Mouse (Mus musculus): ENCODE measurements around the gene 4930415O20Rik. TPM values are rescaled to one million over a fixed set of nuclear protein-coding genes. Genes with fewer than 3 reads are reported as not detected.
A peak's percentile ranks its signal among the peaks of the same experiment; 100 is the strongest.

The 4930415O20Rik gene
- polyA plus RNA-seq, 1 experiment from 2014 or later, result 0.29 TPM

GRCm38 (mm10) chr15:98606051-98606536 is 35.3 kb downstream of the 4930415O20Rik start:
- no peak overlapping the region for H3K4me2 ChIP-seq (ENCODE audit: low read depth, severe bottlenecking)
- H3K27me3 ChIP-seq (ENCODE audit: control insufficient read depth, insufficient read depth, low read length), result no peaks in the 10 kb centered on the region
- no peak overlapping the region for H3K27ac ChIP-seq (replicated peaks; ENCODE audit: low read depth, low read length)
- DNase-seq (ENCODE audit: low spot score) (no peak), ATAC-seq (ENCODE audit: insufficient number of reproducible peaks, low FRiP score, low TSS enrichment, low read depth) (no peak)
- H3K36me3 ChIP-seq (ENCODE audit: control insufficient read depth, insufficient read depth, low read length), result peaks cover 21% of the 10 kb centered on the region
- H3K4me3 ChIP-seq (ENCODE audit: low read depth, low read length), result no peak overlapping the region
- H3K9me3 ChIP-seq (ENCODE audit: control insufficient read depth, low read length), result no peaks in the 10 kb centered on the region
- no peak overlapping the region for H3K9ac ChIP-seq (ENCODE audit: low read length)
- 91% methylated on average over 12 of the region's 12 CpGs for WGBS
- peaks cover 17% of the 10 kb centered on the region for H3K4me1 ChIP-seq (ENCODE audit: control insufficient read depth, insufficient read depth, low read length)

GRCm38 (mm10) chr15:98606739-98607138 is 35.9 kb downstream of the 4930415O20Rik start:
- peaks cover 17% of the 10 kb centered on the region for H3K4me1 ChIP-seq (ENCODE audit: control insufficient read depth, insufficient read depth, low read length)
- H3K9me3 ChIP-seq (ENCODE audit: control insufficient read depth, low read length), result no peaks in the 10 kb centered on the region
- no peak overlapping the region for H3K4me3 ChIP-seq (ENCODE audit: low read depth, low read length)
- no peaks in the 10 kb centered on the region for H3K27me3 ChIP-seq (ENCODE audit: control insufficient read depth, insufficient read depth, low read length)
- no peak overlapping the region for H3K4me2 ChIP-seq (ENCODE audit: low read depth, severe bottlenecking)
- peaks cover 19% of the 10 kb centered on the region for H3K36me3 ChIP-seq (ENCODE audit: control insufficient read depth, insufficient read depth, low read length)
- no peak for ATAC-seq (ENCODE audit: insufficient number of reproducible peaks, low FRiP score, low TSS enrichment, low read depth)
- 59% methylated on average over 9 of the region's 9 CpGs for WGBS
- 0 out of 2 replicates have a peak overlapping the region, but pooled peaks have one; percentile 5 for H3K9ac ChIP-seq (ENCODE audit: low read length)
- H3K27ac ChIP-seq (replicated peaks; ENCODE audit: low read depth, low read length), result no peak overlapping the region
- no peak for DNase-seq (ENCODE audit: low spot score)

GRCm38 (mm10) chr15:98607557-98607956 is 36.8 kb downstream of the 4930415O20Rik start:
- no peak overlapping the region for H3K27ac ChIP-seq (replicated peaks; ENCODE audit: low read depth, low read length)

GRCm38 (mm10) chr15:98608058-98608783 is 37.4 kb downstream of the 4930415O20Rik start:
- Histone ChIP-seq H3K9me3 (ENCODE audit: control insufficient read depth, low read length) (no peaks in the 10 kb centered on the region), H3K27me3 (ENCODE audit: control insufficient read depth, insufficient read depth, low read length) (no peaks in the 10 kb centered on the region), H3K4me3 (ENCODE audit: low read depth, low read length) (peak overlapping the region; percentile 88), H3K4me1 (ENCODE audit: control insufficient read depth, insufficient read depth, low read length) (peaks cover 17% of the 10 kb centered on the region), H3K36me3 (ENCODE audit: control insufficient read depth, insufficient read depth, low read length) (peaks cover 16% of the 10 kb centered on the region), H3K4me2 (ENCODE audit: low read depth, severe bottlenecking) (peak overlapping the region; percentile 96), H3K9ac (ENCODE audit: low read length) (peak overlapping the region; percentile 90), H3K27ac (replicated peaks; ENCODE audit: low read depth, low read length) (peak overlapping the region; percentile 88)
- no peak for ATAC-seq (ENCODE audit: insufficient number of reproducible peaks, low FRiP score, low TSS enrichment, low read depth)
- 23% methylated on average over 9 of the region's 10 CpGs for WGBS
- no peak for DNase-seq (ENCODE audit: low spot score)

More at GRCm38 (mm10) chr15:98607557-98607956, 36.8 kb downstream of the 4930415O20Rik start:
- Histone ChIP-seq H3K9ac (ENCODE audit: low read length) (peak overlapping the region; percentile 90; the same call in 1 of the 2 replicates), H3K4me1 (ENCODE audit: control insufficient read depth, insufficient read depth, low read length) (peaks cover 17% of the 10 kb centered on the region), H3K36me3 (ENCODE audit: control insufficient read depth, insufficient read depth, low read length) (peaks cover 17% of the 10 kb centered on the region), H3K4me3 (ENCODE audit: low read depth, low read length) (peak overlapping the region; percentile 88), H3K27me3 (ENCODE audit: control insufficient read depth, insufficient read depth, low read length) (no peaks in the 10 kb centered on the region), H3K9me3 (ENCODE audit: control insufficient read depth, low read length) (no peaks in the 10 kb centered on the region), H3K4me2 (ENCODE audit: low read depth, severe bottlenecking) (peak overlapping the region; percentile 96)
- WGBS, result 46% methylated on average over 4 of the region's 4 CpGs
- DNase-seq (ENCODE audit: low spot score) (no peak), ATAC-seq (ENCODE audit: insufficient number of reproducible peaks, low FRiP score, low TSS enrichment, low read depth) (no peak)

GRCm38 (mm10) chr15:98608784-98609250 is 38.0 kb downstream of the 4930415O20Rik start:
- Histone ChIP-seq H3K4me2 (ENCODE audit: low read depth, severe bottlenecking) (peak overlapping the region; percentile 96), H3K4me3 (ENCODE audit: low read depth, low read length) (peak overlapping the region; percentile 88), H3K4me1 (ENCODE audit: control insufficient read depth, insufficient read depth, low read length) (peaks cover 17% of the 10 kb centered on the region), H3K9me3 (ENCODE audit: control insufficient read depth, low read length) (no peaks in the 10 kb centered on the region), H3K9ac (ENCODE audit: low read length) (peak overlapping the region; percentile 90), H3K27ac (replicated peaks; ENCODE audit: low read depth, low read length) (peak overlapping the region; percentile 88), H3K27me3 (ENCODE audit: control insufficient read depth, insufficient read depth, low read length) (no peaks in the 10 kb centered on the region), H3K36me3 (ENCODE audit: control insufficient read depth, insufficient read depth, low read length) (peaks cover 10% of the 10 kb centered on the region)
- DNase-seq (ENCODE audit: low spot score) (peak; percentile 58), ATAC-seq (ENCODE audit: insufficient number of reproducible peaks, low FRiP score, low TSS enrichment, low read depth) (peak; percentile 33)
- WGBS, result 0% methylated on average over 7 of the region's 26 CpGs

GRCm38 (mm10) chr15:98609331-98610130 is 38.7 kb downstream of the 4930415O20Rik start, which contains the start of gene Adcy6:
TSS of gene Adcy6 (minus strand) at chr15:98610076.
- WGBS, result under 1% methylated on average over 60 of the region's 75 CpGs
- Histone ChIP-seq H3K4me3 (ENCODE audit: low read depth, low read length) (peak within 1 kb of the TSS; percentile 88), H3K9ac (ENCODE audit: low read length) (peak within 1 kb of the TSS; percentile 90), H3K4me1 (ENCODE audit: control insufficient read depth, insufficient read depth, low read length) (peaks cover 19% of the 10 kb centered on the region), H3K4me2 (ENCODE audit: low read depth, severe bottlenecking) (peak within 1 kb of the TSS; percentile 96), H3K27ac (replicated peaks; ENCODE audit: low read depth, low read length) (peak within 1 kb of the TSS; percentile 88), H3K9me3 (ENCODE audit: control insufficient read depth, low read length) (no peaks in the 10 kb centered on the region), H3K36me3 (ENCODE audit: control insufficient read depth, insufficient read depth, low read length) (peaks cover 4% of the 10 kb centered on the region; the same call in 1 of the 2 replicates), H3K27me3 (ENCODE audit: control insufficient read depth, insufficient read depth, low read length) (no peaks in the 10 kb centered on the region)
- peak; percentile 78 for ATAC-seq (ENCODE audit: insufficient number of reproducible peaks, low FRiP score, low TSS enrichment, low read depth)
- DNase-seq (ENCODE audit: low spot score), result peak; percentile 94

GRCm38 (mm10) chr15:98610131-98610633 is 39.4 kb downstream of the 4930415O20Rik start:
- peaks cover 23% of the 10 kb centered on the region for H3K4me1 ChIP-seq (ENCODE audit: control insufficient read depth, insufficient read depth, low read length)
- peaks cover 4% of the 10 kb centered on the region; the same call in 1 of the 2 replicates for H3K36me3 ChIP-seq (ENCODE audit: control insufficient read depth, insufficient read depth, low read length)
- peak overlapping the region; percentile 96 for H3K4me2 ChIP-seq (ENCODE audit: low read depth, severe bottlenecking)
- 3% methylated on average over 12 of the region's 12 CpGs for WGBS
- ATAC-seq (ENCODE audit: insufficient number of reproducible peaks, low FRiP score, low TSS enrichment, low read depth) (no peak), DNase-seq (ENCODE audit: low spot score) (peak; percentile 48)
- H3K9me3 ChIP-seq (ENCODE audit: control insufficient read depth, low read length), result no peaks in the 10 kb centered on the region
- peak overlapping the region; percentile 90 for H3K9ac ChIP-seq (ENCODE audit: low read length)
- peak overlapping the region; percentile 88; the same call in 1 of the 2 replicates for H3K27ac ChIP-seq (replicated peaks; ENCODE audit: low read depth, low read length)
- H3K4me3 ChIP-seq (ENCODE audit: low read depth, low read length), result peak overlapping the region; percentile 88
- no peaks in the 10 kb centered on the region for H3K27me3 ChIP-seq (ENCODE audit: control insufficient read depth, insufficient read depth, low read length)

- Histone ChIP-seq H3K27me3 (ENCODE audit: control insufficient read depth, insufficient read depth, low read length) (no peaks in the 10 kb centered on the region), H3K9ac (ENCODE audit: low read length) (no peak overlapping the region), H3K4me3 (ENCODE audit: low read depth, low read length) (no peak overlapping the region), H3K27ac (replicated peaks; ENCODE audit: low read depth, low read length) (no peak overlapping the region), H3K4me1 (ENCODE audit: control insufficient read depth, insufficient read depth, low read length) (peaks cover 27% of the 10 kb centered on the region), H3K36me3 (ENCODE audit: control insufficient read depth, insufficient read depth, low read length) (no peaks in the 10 kb centered on the region), H3K4me2 (ENCODE audit: low read depth, severe bottlenecking) (no peak overlapping the region), H3K9me3 (ENCODE audit: control insufficient read depth, low read length) (no peaks in the 10 kb centered on the region)
- ATAC-seq (ENCODE audit: insufficient number of reproducible peaks, low FRiP score, low TSS enrichment, low read depth), result no peak
- 96% methylated on average over 3 of the region's 3 CpGs for WGBS
- DNase-seq (ENCODE audit: low spot score), result no peak
These were observed 41.4 kb downstream of the 4930415O20Rik start for GRCm38 (mm10) chr15:98612229-98612628.
